Mouse (Mus musculus) CH12.LX (cell line): ENCODE data around the gene Gimap5. TPM values are rescaled to one million over a fixed set of nuclear protein-coding genes. Genes with fewer than 3 reads are reported as not detected.

Experiments used
- DNase-seq: peaks from one replicate; pipeline ENCODE4 v3.0.0-alpha.2; 2013; ENCODE audit errors: extremely low read depth
- H3K27ac ChIP-seq: 2 replicates; pipeline ENCODE4 v1.5.1; 2012; ENCODE audit warnings: low read depth, mild to moderate bottlenecking, control low read depth, moderate library complexity; ENCODE audit not compliant: insufficient read depth
- H3K27me3 ChIP-seq: replicated peaks from 2 replicates; pipeline ENCODE3; 2012; ENCODE audit warnings: inconsistent platforms
- H3K36me3 ChIP-seq, 2 experiments: replicated peaks in 1 of 2; 2 replicates each; pipeline versions ENCODE3 to v1.6.1; 2012; ENCODE audit warnings: inconsistent platforms in 1 of 2, low read length in 1 of 2, mild to moderate bottlenecking in 1 of 2, mixed read lengths in 1 of 2, moderate library complexity in 1 of 2; ENCODE audit not compliant: control insufficient read depth in 1 of 2, insufficient read depth in 1 of 2
- H3K4me1 ChIP-seq, 2 experiments: 2 replicates each; pipeline ENCODE4 v1.6.1; 2012; ENCODE audit warnings: inconsistent platforms in 1 of 2, moderate library complexity in 1 of 2; ENCODE audit not compliant: insufficient read depth in 2 of 2, control insufficient read depth in 1 of 2
- H3K4me2 ChIP-seq: 2 replicates; pipeline ENCODE4 v1.6.1; 2012; ENCODE audit warnings: low read depth, mild to moderate bottlenecking, control low read depth; ENCODE audit not compliant: poor library complexity, insufficient read depth, severe bottlenecking
- H3K4me3 ChIP-seq, 3 experiments: fragments of 150-350 bp in 1 of 3; sonication (generic) in 1 of 3; replicated peaks in 1 of 3; 2 replicates each; pipeline versions ENCODE3 to v1.5.1; 2011 to 2012; ENCODE audit warnings: low read depth in 2 of 3, low read length in 2 of 3, mild to moderate bottlenecking in 2 of 3, moderate library complexity in 2 of 3, control low read depth in 1 of 3, improper control_type of control experiment in 1 of 3, inconsistent platforms in 1 of 3, mixed read lengths in 1 of 3; ENCODE audit not compliant: poor library complexity in 1 of 3
- H3K79me2 ChIP-seq: replicated peaks from 2 replicates; pipeline ENCODE4 v1.6.1; 2012; ENCODE audit warnings: mild to moderate bottlenecking, moderate library complexity; ENCODE audit not compliant: control insufficient read depth, poor library complexity, insufficient read depth, severe bottlenecking; ENCODE audit errors: extremely low read depth
- H3K9ac ChIP-seq: 2 replicates; pipeline ENCODE4 v1.6.1; 2012; ENCODE audit warnings: low read depth, mild to moderate bottlenecking, control low read depth, moderate library complexity; ENCODE audit not compliant: insufficient read depth
- H3K9me3 ChIP-seq: replicated peaks from 2 replicates; pipeline ENCODE3; 2012; ENCODE audit warnings: low read length, inconsistent platforms, mixed read lengths
- CHD2 ChIP-seq: IDR thresholded peaks from 2 replicates; pipeline ENCODE4 v1.6.1; 2011; ENCODE audit warnings: low read length, improper control_type of control experiment
- CTCF ChIP-seq, 2 experiments: IDR thresholded peaks in 1 of 2; conservative IDR thresholded peaks in 1 of 2; 2 replicates each; pipeline ENCODE4 v1.5.1; 2011 to 2012; ENCODE audit warnings: low read depth in 2 of 2, low read length in 2 of 2, improper control_type of control experiment in 1 of 2, inconsistent platforms in 1 of 2, mild to moderate bottlenecking in 1 of 2, moderate library complexity in 1 of 2
- E2F4 ChIP-seq: IDR thresholded peaks from 2 replicates; pipeline ENCODE4 v1.6.1; 2011; ENCODE audit warnings: low read depth, low read length, improper control_type of control experiment; ENCODE audit not compliant: insufficient replicate concordance
- EP300 ChIP-seq: IDR thresholded peaks from 2 replicates; pipeline ENCODE4 v1.6.1; 2011; ENCODE audit warnings: low read length, improper control_type of control experiment
- GABPA ChIP-seq: IDR thresholded peaks from 2 replicates; pipeline ENCODE4 v1.6.1; 2012; ENCODE audit warnings: low read depth, low read length, improper control_type of control experiment, inconsistent platforms; ENCODE audit not compliant: insufficient replicate concordance
- HCFC1 ChIP-seq: IDR thresholded peaks from 2 replicates; pipeline ENCODE4 v1.6.1; 2012; ENCODE audit warnings: low read depth, mild to moderate bottlenecking, inconsistent platforms, low read length, improper control_type of control experiment
- MAZ ChIP-seq: IDR thresholded peaks from 2 replicates; pipeline ENCODE4 v1.6.1; 2012; ENCODE audit warnings: low read depth, mild to moderate bottlenecking, inconsistent platforms, low read length, improper control_type of control experiment, moderate library complexity
- MEF2A ChIP-seq: IDR thresholded peaks from 2 replicates; pipeline ENCODE4 v1.6.1; 2014; ENCODE audit warnings: low read depth, mild to moderate bottlenecking, inconsistent platforms, low read length, improper control_type of control experiment, borderline replicate concordance
- MYC ChIP-seq: IDR thresholded peaks from 2 replicates; pipeline ENCODE4 v1.6.1; 2011; ENCODE audit warnings: low read depth, mild to moderate bottlenecking, improper control_type of control experiment, low read length
- NELFE ChIP-seq: IDR thresholded peaks from 2 replicates; pipeline ENCODE4 v1.6.1; 2011; ENCODE audit warnings: low read depth, low read length, improper control_type of control experiment
- NRF1 ChIP-seq: IDR thresholded peaks from 2 replicates; pipeline ENCODE4 v1.6.1; 2014; ENCODE audit warnings: low read depth, mild to moderate bottlenecking, inconsistent platforms, low read length, improper control_type of control experiment, moderate library complexity
- POLR2A ChIP-seq: IDR thresholded peaks from 2 replicates; pipeline ENCODE4 v1.6.1; 2011; ENCODE audit warnings: low read depth, mild to moderate bottlenecking, improper control_type of control experiment, low read length
- POLR2AphosphoS2 ChIP-seq: IDR thresholded peaks from 2 replicates; pipeline ENCODE4 v1.6.1; 2011; ENCODE audit warnings: low read depth, low read length, improper control_type of control experiment
- RAD21 ChIP-seq: IDR thresholded peaks from 2 replicates; pipeline ENCODE4 v1.6.1; 2011; ENCODE audit warnings: low read depth, mild to moderate bottlenecking, low read length, improper control_type of control experiment, moderate library complexity
- SIN3A ChIP-seq: IDR thresholded peaks from 2 replicates; pipeline ENCODE4 v1.6.1; 2012; ENCODE audit warnings: low read length, improper control_type of control experiment, inconsistent platforms
- SMC3 ChIP-seq: IDR thresholded peaks from 2 replicates; pipeline ENCODE4 v1.6.1; 2011; ENCODE audit warnings: low read depth, low read length, improper control_type of control experiment
- TCF12 ChIP-seq: IDR thresholded peaks from 2 replicates; pipeline ENCODE4 v1.6.1; 2014; ENCODE audit warnings: low read depth, mild to moderate bottlenecking, inconsistent platforms, low read length, improper control_type of control experiment
- dilution Hi-C: fragments of 300-500 bp; cut with MboI; formaldehyde crosslinking; loops from 2 replicates; pipeline ENCODE4 v1.14.3; 2020; ENCODE audit warnings: low sequenced_read_pairs; ENCODE audit not compliant: extremely low pct_unique_long_range_greater_than_20kb, extremely low pct_ligation_motif_present
- in situ Hi-C: fragments of 300-500 bp; cut with MboI; formaldehyde crosslinking; loops from 3 replicates; pipeline ENCODE4 v1.14.3; 2019; ENCODE audit warnings: low sequenced_read_pairs, low pct_ligation_motif_present, low pct_unique_long_range_greater_than_20kb, mixed read lengths
- polyA plus RNA-seq: library from polyadenylated mRNA; unstranded; fragments of >175 nt; gene quantifications from 2 replicates; pipeline ENCODE4 v1.2.1, GENCODE M21; 2012; ENCODE audit warnings: low read depth; ENCODE audit not compliant: insufficient read length
- total RNA-seq, 2 experiments: library from RNA; depleted of rRNA; stranded (reverse); fragments of 300-350 nt in 1 of 2; fragments of >200 nt in 1 of 2; gene quantifications; 2 replicates each; pipeline ENCODE4 v1.2.3; 2012 to 2014

Gimap5 gene
- total and polyA plus RNA-seq, 3 experiments = 56.9 to 82.1 (median 74.6) TPM

DNA sequence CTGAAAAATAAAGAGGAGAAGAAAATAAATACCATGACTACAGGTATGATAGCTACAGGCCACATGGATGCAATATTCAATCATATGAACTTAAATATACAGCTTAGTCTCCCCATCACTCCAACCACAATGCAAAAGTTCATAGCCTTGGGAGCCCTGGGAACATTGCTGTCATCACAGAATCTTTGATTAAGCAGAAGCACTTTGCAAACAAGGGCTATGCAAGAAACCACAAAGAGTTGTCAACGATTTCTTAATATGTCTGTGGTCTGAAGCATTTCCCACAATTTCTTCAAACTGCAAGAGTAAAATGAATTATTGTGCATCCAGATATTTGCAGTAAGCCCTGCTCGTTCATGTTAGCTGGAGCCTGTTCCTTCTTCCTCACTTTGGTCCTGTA lies 8.9 kb upstream of the Gimap5 start:
- no peak for DNase-seq
- peaks cover 44% of the 10 kb centered on the region for H3K79me2 ChIP-seq
- no peaks in the 10 kb centered on the region for H3K27me3 ChIP-seq
- peaks cover 7 to 18% of the 10 kb centered on the region in 2 experiments for H3K36me3 ChIP-seq
- TF ChIP-seq GABPA (no peak), CHD2 (no peak), HCFC1 (no peak), TCF12 (no peak), EP300 (no peak), MAZ (no peak), MEF2A (no peak), CTCF (conservative IDR thresholded peaks at IDR 0.05 in 1 of 2, IDR thresholded peaks at IDR 0.05 in 1 of 2; ENCODE audit: low read depth in 2 of 2, low read length in 2 of 2) (no peak), MYC (no peak), E2F4 (no peak), NELFE (no peak), SIN3A (no peak), NRF1 (no peak), RAD21 (no peak), POLR2AphosphoS2 (no peak)
- peak overlapping the region; percentile 14; the same call in 1 of the 2 replicates for H3K4me2 ChIP-seq
- H3K4me3 ChIP-seq = no peak overlapping the region
- in situ Hi-C loops (loop anchor here (5.0 kb wide), 1 partner anchor 35 kb away; no protein-coding TSS in a partner anchor), dilution Hi-C loops (no loop called here)
- peaks cover 20 to 62% of the 10 kb centered on the region in 2 experiments for H3K4me1 ChIP-seq
- peak overlapping the region; percentile 40 for H3K27ac ChIP-seq
- peak overlapping the region; percentile 72 for H3K9ac ChIP-seq
- H3K9me3 ChIP-seq = peaks cover 2% of the 10 kb centered on the region

DNA sequence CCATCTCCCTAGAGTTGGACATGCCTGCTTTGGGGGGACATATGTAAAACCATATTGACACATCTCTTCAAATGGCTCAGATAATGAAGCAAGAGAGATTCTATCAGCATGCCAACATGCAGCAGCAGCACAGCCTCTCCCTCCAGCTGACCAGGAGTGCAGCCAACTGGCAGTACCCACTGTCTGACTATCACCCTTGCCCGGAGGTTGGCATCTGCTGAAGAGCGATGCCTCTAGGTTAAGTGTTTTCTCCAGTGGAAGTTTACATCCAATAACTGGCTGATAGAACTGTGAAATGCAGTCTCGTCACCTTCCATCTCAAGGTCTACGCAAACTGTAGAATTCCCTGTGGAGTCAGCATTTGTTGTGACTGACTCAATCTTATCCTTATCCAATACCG lies 8.3 kb upstream of the Gimap5 start:
- H3K9ac ChIP-seq = peak overlapping the region; percentile 72
- H3K4me2 ChIP-seq = peak overlapping the region; percentile 53
- H3K27ac ChIP-seq = peak overlapping the region; percentile 40
- H3K79me2 ChIP-seq = peaks cover 50% of the 10 kb centered on the region
- no peak for DNase-seq
- peak overlapping the region in 2 of 3 experiments; percentile 17 to 66 for H3K4me3 ChIP-seq
- peaks cover 17 to 61% of the 10 kb centered on the region in 2 experiments for H3K4me1 ChIP-seq
- TF ChIP-seq SMC3 = no peak
- TF ChIP-seq MYC = no peak
- TF ChIP-seq POLR2A = no peak
- TF ChIP-seq TCF12 = no peak
- in situ Hi-C loops (loop anchor here (5.0 kb wide), 1 partner anchor 35 kb away; no protein-coding TSS in a partner anchor), dilution Hi-C loops (no loop called here)
- H3K9me3 ChIP-seq = peaks cover 7% of the 10 kb centered on the region
- peaks cover 14 to 25% of the 10 kb centered on the region in 2 experiments for H3K36me3 ChIP-seq
- no peaks in the 10 kb centered on the region for H3K27me3 ChIP-seq
